Mouse (Mus musculus) kidney, adult 8-10 months (tissue): ENCODE measurements around the gene Slc1a6.
"Not testable (repeated sequence)": the region's sequence is repeated elsewhere in the genome, so short reads cannot be mapped to it uniquely, and the experiment has no call there.

ENCODE experiments used
- DNase-seq, 2 experiments: peaks; one replicate each; pipeline ENCODE4 v3.0.0; 2022

Slc1a6 gene

GRCm38 (mm10) chr10:78779981-78780651, at the start of gene Slc1a6:
Gene Slc1a6 (plus strand): TSS chr10:78780496.
- DNase-seq = no peak

DNA sequence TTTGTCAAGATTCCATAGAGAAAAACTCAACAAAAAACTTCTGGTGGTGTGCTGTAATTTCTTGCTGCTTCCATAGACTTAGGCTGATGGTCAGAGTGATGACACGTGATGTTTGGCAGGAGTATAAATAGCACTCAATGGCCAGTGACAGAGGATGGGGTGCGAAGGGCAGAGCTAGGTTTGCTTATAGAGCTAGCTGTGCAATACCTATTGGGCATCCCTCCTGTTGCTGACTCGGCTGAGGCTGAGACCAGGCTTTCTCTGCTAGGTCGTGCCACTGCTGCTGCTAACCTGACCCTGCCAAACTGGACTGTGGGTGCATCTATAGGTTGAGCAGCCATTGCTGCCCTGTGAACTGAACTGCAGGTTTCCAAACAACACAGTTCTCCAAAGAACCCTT, 40.5 kb upstream of the Slc1a6 start:
- DNase-seq = no peak

GRCm38 (mm10) chr10:78743721-78744120, 36.6 kb upstream of the Slc1a6 start:
- no peak for DNase-seq

DNA sequence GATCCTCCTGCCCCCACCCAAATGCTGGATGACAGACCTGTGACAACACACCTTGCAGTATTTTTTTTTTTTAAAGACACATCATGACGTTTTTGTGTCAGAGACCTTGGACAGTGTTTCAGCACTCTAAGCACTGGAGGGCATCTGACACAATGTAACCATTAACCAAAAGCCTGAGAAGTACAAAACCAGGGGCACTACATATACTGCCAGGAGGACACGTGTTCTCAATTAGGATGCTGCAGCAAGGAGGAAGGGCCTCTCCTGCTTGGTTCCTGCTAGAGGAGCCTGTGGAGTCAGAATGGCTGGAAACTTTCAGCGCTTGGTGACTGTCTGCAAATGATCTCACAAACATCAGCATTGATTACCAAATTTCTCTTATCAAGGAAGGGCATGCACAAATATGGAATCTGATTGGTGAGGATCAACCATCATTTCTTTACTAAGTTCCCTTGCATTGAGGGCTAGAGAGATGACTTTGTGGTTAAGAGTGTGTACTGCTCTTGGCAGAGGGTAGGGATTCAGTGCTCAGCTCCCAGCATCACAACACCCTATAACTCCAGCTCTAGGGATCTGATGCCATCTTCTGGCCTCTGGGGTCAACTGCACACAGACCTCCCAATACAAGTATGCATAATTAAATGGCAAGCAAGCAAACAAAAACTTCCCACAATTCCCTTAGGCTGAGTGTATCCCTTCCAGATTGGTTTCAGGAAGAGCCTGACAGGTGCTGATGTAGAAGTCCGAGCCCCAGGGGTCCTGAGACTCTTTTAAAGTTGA, 34.7 kb upstream of the Slc1a6 start:
- DNase-seq = peak; percentile 26 to 28

DNA sequence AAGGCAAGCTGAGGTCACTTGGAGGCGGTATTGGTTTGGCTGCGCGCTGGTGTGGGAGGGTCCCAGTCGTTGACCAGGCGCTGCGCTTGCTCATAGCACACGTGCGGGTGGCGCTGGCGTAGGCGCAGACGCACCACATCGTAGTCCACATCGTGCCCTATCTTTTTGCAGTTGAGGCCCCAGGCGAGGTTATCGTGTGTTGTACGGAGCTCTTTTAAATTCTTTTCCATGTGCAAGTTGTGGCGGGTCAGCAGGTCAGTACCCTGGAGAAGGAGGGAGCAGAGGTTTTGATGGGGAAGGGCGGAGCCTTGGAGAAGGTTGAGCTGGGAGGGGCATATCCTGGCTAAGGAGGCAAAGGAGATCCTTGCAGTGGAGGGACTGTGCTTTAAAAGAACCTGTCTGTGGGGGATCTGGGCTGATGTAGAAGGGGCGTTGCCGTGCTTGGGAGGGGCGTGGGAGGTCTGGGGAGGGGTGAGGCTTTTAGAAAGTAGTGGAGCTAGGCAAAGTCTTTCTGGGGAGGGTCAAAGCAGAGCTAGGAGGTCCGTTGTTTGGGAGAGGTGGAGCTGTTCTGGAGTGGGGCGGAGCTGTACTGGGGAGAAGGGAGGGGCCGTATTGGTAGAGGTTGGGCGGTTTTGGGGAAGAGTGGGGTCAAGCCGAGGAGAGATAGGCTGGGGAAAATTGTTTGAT, 33.1 kb upstream of the Slc1a6 start:
- DNase-seq = no peak

GRCm38 (mm10) chr10:78748161-78748560, 32.1 kb upstream of the Slc1a6 start:
- no peak for DNase-seq

DNA sequence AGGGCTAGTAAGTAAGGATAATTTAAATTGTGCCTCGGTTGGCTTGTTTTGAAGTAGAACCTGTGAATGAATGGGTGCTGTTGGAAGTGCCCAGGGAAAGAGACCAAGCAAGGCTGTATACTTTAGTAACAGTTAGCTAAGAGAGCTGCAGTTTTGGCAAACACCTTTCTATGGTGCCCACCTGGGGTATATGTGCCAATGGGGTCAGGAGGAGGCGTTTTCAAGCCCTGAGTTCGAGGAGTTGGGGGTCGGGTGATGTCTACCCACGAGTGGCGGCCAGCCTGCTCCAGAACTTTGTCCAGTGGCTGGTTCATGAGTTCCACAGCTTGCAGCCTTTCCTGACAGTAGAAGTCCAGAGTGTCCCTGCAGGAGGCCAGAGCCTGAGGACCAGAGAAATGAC, 31.4 kb upstream of the Slc1a6 start:
- no peak for DNase-seq

GRCm38 (mm10) chr10:78752452-78753191, 27.7 kb upstream of the Slc1a6 start, which contains the start of gene Ccdc105:
Gene Ccdc105 (minus strand): TSS chr10:78753065.
- no peak for DNase-seq

DNA sequence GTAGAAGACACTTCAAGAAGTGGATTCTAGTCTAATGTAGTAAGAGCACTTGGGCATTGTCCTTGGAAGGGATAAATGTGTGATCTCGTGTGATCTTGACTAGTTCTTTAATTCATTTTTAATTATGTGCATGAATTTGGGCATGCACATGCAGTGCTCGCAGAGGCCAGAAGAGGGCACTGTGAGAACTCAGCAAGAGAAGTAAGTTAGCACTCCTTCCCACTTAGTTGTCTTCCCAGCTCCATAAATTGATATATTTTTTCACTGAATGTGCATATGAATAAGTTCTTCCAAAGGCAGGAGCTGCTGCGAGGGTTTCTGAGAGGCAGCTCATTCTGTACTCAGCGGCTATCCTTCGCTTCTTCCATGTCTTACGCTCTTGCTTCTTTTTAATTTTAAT, 24.3 kb upstream of the Slc1a6 start:
- DNase-seq = peak; percentile 23 to 70

DNA sequence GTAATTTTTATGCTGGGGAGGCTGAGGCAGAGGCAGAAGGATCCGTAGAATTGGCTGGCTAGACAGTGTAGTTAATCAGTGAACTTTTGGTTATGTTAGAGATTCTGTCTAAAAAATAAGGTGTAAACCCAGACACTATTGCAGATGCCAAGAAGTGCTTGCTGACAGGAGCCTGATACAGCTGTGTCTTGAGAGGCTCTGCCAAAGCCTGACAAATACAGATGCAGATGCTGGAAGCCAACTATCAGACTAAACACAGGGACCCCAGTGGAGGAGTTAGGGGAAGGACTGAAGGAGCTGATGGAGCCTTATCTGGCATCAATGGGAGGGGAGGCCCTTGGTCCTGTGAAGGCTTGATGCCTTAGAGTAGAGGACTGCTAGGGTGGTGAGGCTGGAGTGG, 14.7 kb upstream of the Slc1a6 start:
- no peak for DNase-seq

DNA sequence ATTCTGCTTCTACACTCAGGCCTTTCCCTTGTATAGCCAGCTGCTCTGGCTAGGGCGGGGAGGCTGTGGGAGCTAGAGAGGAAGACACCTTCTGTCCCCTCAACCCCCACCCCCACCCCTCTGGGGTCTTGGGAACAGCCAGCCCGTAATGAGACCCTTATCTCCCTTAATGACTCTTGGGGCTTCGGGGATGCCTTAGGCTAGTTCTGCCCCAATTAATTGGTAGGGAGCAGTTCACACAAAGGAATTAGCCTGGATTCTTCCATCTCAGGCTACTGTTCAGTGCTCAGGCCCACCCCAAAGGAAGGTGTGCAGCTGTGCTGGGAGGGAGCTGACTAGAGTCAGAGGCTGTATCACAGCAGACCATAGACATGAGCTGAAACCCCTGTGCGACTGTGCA, 4.5 kb upstream of the Slc1a6 start:
- DNase-seq = no peak

GRCm38 (mm10) chr10:78779527-78779926, 769 bp upstream of the Slc1a6 start:
- DNase-seq = no peak

- peak; percentile 56 to 60 for DNase-seq
Measured at GRCm38 (mm10) chr10:78787566-78788087, 7.3 kb downstream of the Slc1a6 start.

GRCm38 (mm10) chr10:78790561-78790960, 10.3 kb downstream of the Slc1a6 start:
- DNase-seq = no peak

GRCm38 (mm10) chr10:78801449-78801848, 21.2 kb downstream of the Slc1a6 start:
- DNase-seq = no peak

DNA sequence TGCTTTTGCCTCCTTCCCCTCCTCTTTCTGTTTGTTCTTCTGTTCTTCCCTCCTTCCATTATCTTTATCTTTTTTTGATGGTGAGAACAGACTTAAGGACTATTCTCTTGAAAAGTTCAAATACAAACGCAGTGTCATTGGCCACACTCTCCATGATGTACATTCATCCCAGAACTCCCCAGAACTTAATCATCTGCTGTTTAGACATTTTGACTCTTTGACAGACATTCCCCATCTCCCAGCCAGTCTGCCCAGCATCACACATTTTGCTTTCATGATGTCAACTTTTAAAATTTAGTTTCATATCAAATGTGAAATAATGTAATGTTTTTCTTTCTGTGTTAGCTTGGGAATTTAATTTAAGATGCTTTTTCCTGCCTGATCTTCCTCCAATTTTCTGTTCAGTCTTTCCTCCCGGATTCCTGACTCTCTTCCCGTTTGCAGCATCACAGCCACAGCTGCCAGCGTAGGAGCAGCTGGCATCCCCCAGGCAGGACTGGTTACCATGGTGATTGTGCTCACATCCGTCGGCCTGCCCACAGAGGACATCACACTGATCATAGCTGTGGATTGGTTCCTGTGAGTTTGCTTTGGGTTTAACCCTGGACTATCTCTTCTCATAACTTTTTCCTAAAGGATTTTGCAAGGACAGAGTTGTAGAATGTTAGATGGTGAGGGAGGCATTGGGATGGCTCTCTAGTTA, 32.2 kb downstream of the Slc1a6 start:
- no peak for DNase-seq

- not testable (repeated sequence) for DNase-seq
Measured at GRCm38 (mm10) chr10:78840456-78840855, 60.2 kb downstream of the Slc1a6 start.

DNA sequence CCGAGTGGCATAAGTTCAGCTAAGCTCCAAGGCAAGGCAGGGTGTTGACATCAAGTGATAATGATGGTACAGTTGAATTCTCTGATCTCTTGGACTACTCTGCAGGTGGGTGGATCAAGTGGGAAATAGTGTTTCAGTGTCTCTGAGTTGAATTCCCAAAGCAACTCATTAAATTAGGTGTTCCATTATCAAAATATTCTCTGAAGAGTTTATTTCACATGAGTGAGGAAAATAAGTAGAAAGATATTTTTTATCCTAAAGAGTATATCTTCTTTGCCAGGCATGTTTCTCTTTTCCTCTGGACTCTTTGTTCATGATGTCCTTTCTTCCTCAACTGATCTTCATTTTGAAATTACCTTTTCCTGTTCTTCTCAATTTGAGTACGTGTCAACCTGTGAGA, 71.8 kb downstream of the Slc1a6 start, which contains the start of gene Olfr1356:
Gene Olfr1356, minus strand, starts transcription at position 101 of the 400 bp plus-strand sequence.
- DNase-seq = no peak
